Mouse (Mus musculus) neural tube, embryonic 14.5 days (tissue): ENCODE results near the gene Adgrf3. TPM values are rescaled to one million over a fixed set of nuclear protein-coding genes. Genes with fewer than 3 reads are reported as not detected.

Experiments
- ATAC-seq: fragments of 200-750 bp; cut with Nextera tagmentation; 2 replicates; pipeline ENCODE4 v1.8.0; 2017; ENCODE audit warnings: low read depth, mild to moderate bottlenecking, moderate TSS enrichment, moderate library complexity
- H3K27ac ChIP-seq: fragments of 300-500 bp; sonication (generic); 2 replicates; pipeline ENCODE4 v1.5.1; 2014; ENCODE audit warnings: low read depth, mild to moderate bottlenecking, control low read depth, low read length, moderate library complexity, mixed read lengths
- H3K27me3 ChIP-seq: fragments of 300-500 bp; sonication (generic); 2 replicates; pipeline ENCODE4 v1.6.1; 2014; ENCODE audit warnings: low read length; ENCODE audit not compliant: control insufficient read depth, insufficient read depth
- H3K36me3 ChIP-seq: fragments of 300-500 bp; sonication (generic); 2 replicates; pipeline ENCODE4 v1.6.1; 2014; ENCODE audit warnings: low read length, mixed read lengths; ENCODE audit not compliant: control insufficient read depth, insufficient read depth
- H3K4me1 ChIP-seq: fragments of 300-500 bp; sonication (generic); 2 replicates; pipeline ENCODE4 v1.6.1; 2014; ENCODE audit warnings: low read length; ENCODE audit not compliant: control insufficient read depth, insufficient read depth
- H3K4me2 ChIP-seq: fragments of 300-500 bp; sonication (generic); 2 replicates; pipeline ENCODE4 v1.6.1; 2014; ENCODE audit warnings: mild to moderate bottlenecking, low read depth, low read length, control low read depth
- H3K4me3 ChIP-seq: fragments of 300-500 bp; sonication (generic); 2 replicates; pipeline ENCODE4 v1.5.1; 2014; ENCODE audit warnings: low read depth, low read length, control low read depth, mixed read lengths
- H3K9ac ChIP-seq: fragments of 300-500 bp; sonication (generic); replicated peaks from 2 replicates; pipeline ENCODE4 v1.6.1; 2014; ENCODE audit warnings: low read depth, mild to moderate bottlenecking, control low read depth, low read length, mixed read lengths
- H3K9me3 ChIP-seq: fragments of 300-500 bp; sonication (generic); 2 replicates; pipeline ENCODE4 v1.6.1; 2016; ENCODE audit warnings: low read length; ENCODE audit not compliant: control insufficient read depth
- WGBS: fragments of 180-500 bp; shearing (Covaris S2); extraction: QIAGEN DNeasy Blood & Tissue Kit; methylation state at CpG from one replicate; pipeline ENCODE4 v1.1.7; 2014; 5-methylcytosine and 5-hydroxymethylcytosine counted together
- polyA plus RNA-seq: library from polyadenylated mRNA; unstranded; fragments of >200 nt; fragmentation: Nextera tagmentation; extraction: Ambion mirVana; gene quantifications from 2 replicates; pipeline ENCODE4 v1.2.1, GENCODE M21; 2014

The Adgrf3 gene
- polyA plus RNA-seq, 1 experiment from 2014 or later: not detected

- ATAC-seq: no peak
- H3K4me3 ChIP-seq: no peak overlapping the region
- H3K27me3 ChIP-seq: no peaks in the 10 kb centered on the region
- H3K27ac ChIP-seq: no peak overlapping the region
- no peaks in the 10 kb centered on the region for H3K9me3 ChIP-seq
- H3K4me2 ChIP-seq: no peak overlapping the region
- 83% methylated on average over 1 of the region's 1 CpGs for WGBS
- H3K9ac ChIP-seq: no peak overlapping the region
- no peaks in the 10 kb centered on the region for H3K4me1 ChIP-seq
- no peaks in the 10 kb centered on the region for H3K36me3 ChIP-seq
These were observed 43.7 kb downstream of the Adgrf3 start for GRCm38 (mm10) chr5:30161836-30162235.

DNA sequence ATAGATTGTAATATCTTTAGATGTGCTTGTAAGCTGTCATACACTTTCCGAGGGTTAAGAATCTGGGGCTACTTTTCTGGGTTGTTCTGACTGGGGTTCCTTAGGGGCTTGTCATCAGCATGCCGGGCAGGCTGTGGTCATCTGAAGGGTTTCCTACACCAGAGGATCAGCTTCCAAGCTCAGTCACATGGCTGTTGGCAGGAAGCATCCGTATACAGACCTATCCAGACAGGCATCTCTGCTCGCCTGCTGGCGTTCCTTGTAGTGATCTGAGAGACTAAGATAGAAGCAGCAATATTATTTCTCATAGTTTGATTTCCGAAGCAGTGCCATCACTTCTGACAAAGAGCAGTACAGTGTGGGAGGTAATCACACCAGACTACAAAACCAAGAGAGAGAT lies 45.9 kb downstream of the Adgrf3 start:
- Histone ChIP-seq H3K36me3 (no peaks in the 10 kb centered on the region), H3K9ac (no peak overlapping the region), H3K4me3 (no peak overlapping the region), H3K4me2 (no peak overlapping the region), H3K27me3 (no peaks in the 10 kb centered on the region), H3K4me1 (peaks cover 5% of the 10 kb centered on the region), H3K27ac (no peak overlapping the region), H3K9me3 (no peaks in the 10 kb centered on the region)
- 88% methylated on average over 6 of the region's 6 CpGs for WGBS
- ATAC-seq: no peak

DNA sequence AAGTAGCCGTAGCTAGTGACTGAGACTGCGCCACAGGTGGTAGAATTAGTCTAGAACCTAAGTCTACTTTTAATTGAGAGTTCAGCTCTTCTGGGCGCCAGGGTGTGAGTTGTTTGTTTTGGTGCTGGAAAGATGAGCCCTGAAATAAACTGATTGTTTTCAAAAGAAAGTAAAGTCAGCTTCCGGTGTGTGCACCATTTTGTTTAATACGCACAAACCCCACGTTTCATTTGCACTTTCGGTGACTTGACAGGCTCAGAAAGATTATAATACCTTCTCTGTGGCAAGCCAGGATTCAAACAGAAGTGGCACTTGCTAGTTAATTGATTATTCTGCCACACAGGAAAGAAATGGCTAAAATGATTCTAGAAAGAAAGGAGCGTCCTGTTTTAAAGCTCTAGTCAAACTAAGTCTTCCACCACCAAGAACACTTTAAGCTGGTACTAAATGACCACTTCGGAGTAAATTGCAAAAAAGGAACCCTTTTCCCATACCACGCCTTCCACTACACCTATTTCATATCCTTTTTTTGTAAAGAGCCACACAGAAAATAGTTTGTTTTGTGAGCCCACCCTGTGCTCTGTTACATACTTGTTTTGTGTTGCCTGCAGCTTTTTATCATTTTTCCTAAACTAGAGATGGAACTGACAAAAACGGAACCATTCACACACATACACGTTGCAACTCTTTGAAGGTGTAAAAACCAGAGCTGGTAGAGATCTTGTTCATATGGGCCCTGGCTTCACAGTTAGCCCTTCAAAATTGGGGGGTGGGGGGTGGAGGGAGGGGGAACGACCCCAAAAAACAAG lies 49.5 kb downstream of the Adgrf3 start:
- peaks cover 9% of the 10 kb centered on the region for H3K4me1 ChIP-seq
- H3K27ac ChIP-seq: peak overlapping the region; percentile 65; the same call in 1 of the 2 replicates
- H3K9ac ChIP-seq: peak overlapping the region; percentile 71
- H3K4me3 ChIP-seq: peak overlapping the region; percentile 66
- no peaks in the 10 kb centered on the region for H3K36me3 ChIP-seq
- no peaks in the 10 kb centered on the region for H3K9me3 ChIP-seq
- ATAC-seq: no peak
- 41% methylated on average over 13 of the region's 13 CpGs for WGBS
- no peaks in the 10 kb centered on the region for H3K27me3 ChIP-seq
- peak overlapping the region; percentile 56 for H3K4me2 ChIP-seq

GRCm38 (mm10) chr5:30155395-30155792 lies 50.1 kb downstream of the Adgrf3 start:
- Histone ChIP-seq H3K36me3 (no peaks in the 10 kb centered on the region), H3K4me2 (peak overlapping the region; percentile 56), H3K9ac (peak overlapping the region; percentile 71), H3K9me3 (no peaks in the 10 kb centered on the region), H3K4me1 (peaks cover 9% of the 10 kb centered on the region), H3K27ac (peak overlapping the region; percentile 65), H3K4me3 (peak overlapping the region; percentile 66), H3K27me3 (no peaks in the 10 kb centered on the region)
- ATAC-seq: peak; percentile 76
- 0% methylated on average over 31 of the region's 31 CpGs for WGBS

GRCm38 (mm10) chr5:30154474-30155394 lies 50.8 kb downstream of the Adgrf3 start, which contains the start of the genes Hadha and Hadhb:
Hadha (minus strand) TSS chr5:30155162.
Hadhb (plus strand) TSS chr5:30155248.
- Histone ChIP-seq H3K9ac (peak within 1 kb of the TSS; percentile 71), H3K27me3 (no peaks in the 10 kb centered on the region), H3K9me3 (no peaks in the 10 kb centered on the region), H3K4me1 (peaks cover 9% of the 10 kb centered on the region), H3K36me3 (no peaks in the 10 kb centered on the region), H3K4me3 (peak within 1 kb of the TSS; percentile 66), H3K4me2 (peak within 1 kb of the TSS; percentile 56), H3K27ac (peak within 1 kb of the TSS; percentile 65)
- ATAC-seq: peak; percentile 92
- WGBS: under 1% methylated on average over 44 of the region's 53 CpGs

GRCm38 (mm10) chr5:30154013-30154412 lies 51.5 kb downstream of the Adgrf3 start:
- no peak overlapping the region for H3K27ac ChIP-seq
- H3K36me3 ChIP-seq: no peaks in the 10 kb centered on the region
- H3K9ac ChIP-seq: peak overlapping the region; percentile 71
- no peaks in the 10 kb centered on the region for H3K9me3 ChIP-seq
- no peaks in the 10 kb centered on the region for H3K27me3 ChIP-seq
- H3K4me3 ChIP-seq: peak overlapping the region; percentile 66
- H3K4me2 ChIP-seq: peak overlapping the region; percentile 56
- H3K4me1 ChIP-seq: peaks cover 9% of the 10 kb centered on the region
- ATAC-seq: no peak
- WGBS: 22% methylated on average over 4 of the region's 4 CpGs

DNA sequence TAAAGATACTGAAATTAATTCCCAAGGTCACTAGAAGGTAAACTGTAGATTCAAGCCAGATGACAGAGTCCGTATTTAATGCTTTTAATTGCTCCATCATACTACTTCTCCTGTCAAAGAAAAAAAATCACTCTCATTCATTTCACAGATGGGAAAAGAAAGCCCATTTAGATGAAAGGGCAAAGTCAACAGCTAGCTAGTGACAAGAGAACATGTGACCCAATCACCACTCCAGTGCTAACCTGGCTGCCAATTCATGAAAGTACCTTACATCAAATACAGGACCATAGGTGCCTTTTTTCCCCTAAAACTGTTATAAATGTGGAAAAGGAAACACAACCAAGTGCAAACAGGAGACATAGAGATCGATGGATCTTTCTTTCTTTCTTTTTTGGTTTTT lies 52.3 kb downstream of the Adgrf3 start:
- H3K4me2 ChIP-seq: no peak overlapping the region
- H3K9ac ChIP-seq: no peak overlapping the region
- no peaks in the 10 kb centered on the region for H3K36me3 ChIP-seq
- H3K9me3 ChIP-seq: no peaks in the 10 kb centered on the region
- H3K4me3 ChIP-seq: no peak overlapping the region
- no peaks in the 10 kb centered on the region for H3K27me3 ChIP-seq
- peaks cover 9% of the 10 kb centered on the region for H3K4me1 ChIP-seq
- no peak overlapping the region for H3K27ac ChIP-seq
- WGBS: 88% methylated on average over 2 of the region's 2 CpGs
- ATAC-seq: no peak

- Histone ChIP-seq H3K4me1 (peaks cover 9% of the 10 kb centered on the region), H3K27me3 (no peaks in the 10 kb centered on the region), H3K36me3 (no peaks in the 10 kb centered on the region), H3K4me2 (no peak overlapping the region), H3K9ac (no peak overlapping the region), H3K27ac (no peak overlapping the region), H3K9me3 (no peaks in the 10 kb centered on the region), H3K4me3 (no peak overlapping the region)
- 85% methylated on average over 1 of the region's 1 CpGs for WGBS
- ATAC-seq: no peak
These were observed 53.1 kb downstream of the Adgrf3 start for GRCm38 (mm10) chr5:30152413-30152812.
